Mouse (Mus musculus) forebrain, embryonic 14.5 days (tissue): Measurements from ENCODE around the gene Ccp110. TPM values are rescaled to one million over a fixed set of nuclear protein-coding genes. Genes with fewer than 3 reads are reported as not detected.
A peak's percentile ranks its signal among the peaks of the same experiment; 100 is the strongest.

Source experiments
- ATAC-seq: fragments of 200-750 bp; cut with Nextera tagmentation; 2 replicates; pipeline ENCODE4 v1.8.0; 2017; ENCODE audit warnings: mild to moderate bottlenecking, moderate library complexity
- DNase-seq: peaks from one replicate; pipeline ENCODE4 v3.0.0-alpha.2; 2015; ENCODE audit warnings: low spot score
- H3K27ac ChIP-seq: fragments of 300-500 bp; sonication (generic); 2 replicates; pipeline ENCODE4 v1.5.1; 2014; ENCODE audit warnings: low read depth, mild to moderate bottlenecking, control low read depth, low read length, moderate library complexity
- H3K27me3 ChIP-seq: fragments of 300-500 bp; sonication (generic); replicated peaks from 2 replicates; pipeline ENCODE4 v1.6.1; 2014; ENCODE audit warnings: low read length, control low read depth, mixed read lengths; ENCODE audit not compliant: control insufficient read depth, insufficient read depth
- H3K36me3 ChIP-seq: fragments of 300-500 bp; sonication (generic); 2 replicates; pipeline ENCODE4 v1.6.1; 2014; ENCODE audit warnings: low read length, control low read depth; ENCODE audit not compliant: control insufficient read depth, insufficient read depth
- H3K4me1 ChIP-seq: fragments of 300-500 bp; sonication (generic); 2 replicates; pipeline ENCODE4 v1.6.1; 2014; ENCODE audit warnings: antibody characterized with exemption, low read length, control low read depth; ENCODE audit not compliant: control insufficient read depth, insufficient read depth
- H3K4me2 ChIP-seq: fragments of 300-500 bp; sonication (generic); 2 replicates; pipeline ENCODE4 v1.6.1; 2014; ENCODE audit warnings: mild to moderate bottlenecking, control low read depth, low read length
- H3K4me3 ChIP-seq: fragments of 300-500 bp; sonication (generic); 2 replicates; pipeline ENCODE4 v1.5.1; 2014; ENCODE audit warnings: low read depth, low read length, control low read depth
- H3K9ac ChIP-seq: fragments of 300-500 bp; sonication (generic); 2 replicates; pipeline ENCODE4 v1.6.1; 2014; ENCODE audit warnings: mild to moderate bottlenecking, low read length, control low read depth, moderate library complexity
- H3K9me3 ChIP-seq: fragments of 300-500 bp; sonication (generic); replicated peaks from 2 replicates; pipeline ENCODE4 v1.6.1; 2016; ENCODE audit warnings: low read length, control low read depth, mixed read lengths; ENCODE audit not compliant: control insufficient read depth
- WGBS: fragments of 180-500 bp; shearing (Covaris S2); extraction: QIAGEN DNeasy Blood & Tissue Kit; methylation state at CpG from one replicate; pipeline ENCODE4 v1.1.7; 2014; 5-methylcytosine and 5-hydroxymethylcytosine counted together
- polyA plus RNA-seq: library from polyadenylated mRNA; unstranded; fragments of >200 nt; fragmentation: Nextera tagmentation; extraction: Ambion mirVana; gene quantifications from 2 replicates; pipeline ENCODE4 v1.2.1, GENCODE M21; 2014

Gene Ccp110
- polyA plus RNA-seq, 1 experiment from 2014 or later: 14.8 TPM

GRCm38 (mm10) chr7:118698882-118699281, 13.5 kb upstream of the Ccp110 start:
- ATAC-seq: no peak
- peaks cover 7% of the 10 kb centered on the region for H3K4me1 ChIP-seq
- H3K4me2 ChIP-seq: no peak overlapping the region
- WGBS: 90% methylated on average over 9 of the region's 9 CpGs
- no peak overlapping the region for H3K27ac ChIP-seq
- H3K9ac ChIP-seq: no peak overlapping the region
- DNase-seq: no peak
- H3K27me3 ChIP-seq: no peaks in the 10 kb centered on the region
- no peak overlapping the region for H3K4me3 ChIP-seq
- H3K36me3 ChIP-seq: peaks cover 56% of the 10 kb centered on the region
- no peaks in the 10 kb centered on the region for H3K9me3 ChIP-seq

- ATAC-seq: no peak
- 89% methylated on average over 15 of the region's 15 CpGs for WGBS
- Histone ChIP-seq H3K36me3 (peaks cover 16% of the 10 kb centered on the region), H3K4me3 (no peak overlapping the region), H3K27ac (no peak overlapping the region), H3K4me1 (peaks cover 21% of the 10 kb centered on the region), H3K9ac (no peak overlapping the region), H3K9me3 (no peaks in the 10 kb centered on the region), H3K27me3 (no peaks in the 10 kb centered on the region), H3K4me2 (no peak overlapping the region)
- DNase-seq: no peak
Observed at GRCm38 (mm10) chr7:118703144-118703561, 9.2 kb upstream of the Ccp110 start.

- Histone ChIP-seq H3K27me3 (no peaks in the 10 kb centered on the region), H3K36me3 (peaks cover 9% of the 10 kb centered on the region; the same call in 1 of the 2 replicates), H3K4me2 (peak overlapping the region; percentile 60), H3K4me3 (peak overlapping the region; percentile 92), H3K9me3 (no peaks in the 10 kb centered on the region), H3K9ac (peak overlapping the region; percentile 93; the same call in 1 of the 2 replicates), H3K4me1 (peaks cover 21% of the 10 kb centered on the region), H3K27ac (no peak overlapping the region)
- DNase-seq: peak; percentile 17
- no peak for ATAC-seq
- 82% methylated on average over 9 of the region's 9 CpGs for WGBS
Observed at GRCm38 (mm10) chr7:118704001-118704850, 8.1 kb upstream of the Ccp110 start.

- under 1% methylated on average over 64 of the region's 66 CpGs for WGBS
- H3K9ac ChIP-seq: peak within 1 kb of the TSS; percentile 93
- peaks cover 21% of the 10 kb centered on the region for H3K4me1 ChIP-seq
- H3K36me3 ChIP-seq: peaks cover 9% of the 10 kb centered on the region; the same call in 1 of the 2 replicates
- ATAC-seq: peak; percentile 97
- no peaks in the 10 kb centered on the region for H3K9me3 ChIP-seq
- peak; percentile 93 for DNase-seq
- peak within 1 kb of the TSS; percentile 94 for H3K27ac ChIP-seq
- peak within 1 kb of the TSS; percentile 92 for H3K4me3 ChIP-seq
- peak within 1 kb of the TSS; percentile 60 for H3K4me2 ChIP-seq
- no peaks in the 10 kb centered on the region for H3K27me3 ChIP-seq
Observed at GRCm38 (mm10) chr7:118705101-118705961, 7.0 kb upstream of the Ccp110 start, which contains the start of gene Gde1. Gene Gde1 (minus strand): TSS chr7:118705778.

- Histone ChIP-seq H3K27ac (no peak overlapping the region; the same call in 1 of the 2 replicates), H3K4me1 (peaks cover 21% of the 10 kb centered on the region)
- no peak for ATAC-seq
Observed at GRCm38 (mm10) chr7:118706051-118706450, 6.3 kb upstream of the Ccp110 start.

GRCm38 (mm10) chr7:118706488-118706887, 5.9 kb upstream of the Ccp110 start:
- ATAC-seq (no peak), DNase-seq (no peak)
- H3K9me3 ChIP-seq: no peaks in the 10 kb centered on the region
- no peak overlapping the region for H3K9ac ChIP-seq
- no peak overlapping the region for H3K4me3 ChIP-seq
- WGBS: 94% methylated on average over 5 of the region's 5 CpGs
- no peak overlapping the region for H3K27ac ChIP-seq
- H3K4me2 ChIP-seq: no peak overlapping the region
- H3K27me3 ChIP-seq: no peaks in the 10 kb centered on the region
- H3K4me1 ChIP-seq: peaks cover 21% of the 10 kb centered on the region
- H3K36me3 ChIP-seq: peaks cover 9% of the 10 kb centered on the region; the same call in 1 of the 2 replicates

More at GRCm38 (mm10) chr7:118706051-118706450, 6.3 kb upstream of the Ccp110 start:
- WGBS: 30% methylated on average over 6 of the region's 6 CpGs
- no peaks in the 10 kb centered on the region for H3K27me3 ChIP-seq
- 0 out of 2 replicates have a peak overlapping the region, but pooled peaks have one; percentile 93 for H3K9ac ChIP-seq
- H3K9me3 ChIP-seq: no peaks in the 10 kb centered on the region
- no peak for DNase-seq
- peak overlapping the region; percentile 60 for H3K4me2 ChIP-seq
- peaks cover 9% of the 10 kb centered on the region; the same call in 1 of the 2 replicates for H3K36me3 ChIP-seq
- peak overlapping the region; percentile 92 for H3K4me3 ChIP-seq

GRCm38 (mm10) chr7:118707216-118707615, 5.1 kb upstream of the Ccp110 start:
- WGBS: 81% methylated on average over 2 of the region's 2 CpGs
- no peak for DNase-seq
- peaks cover 21% of the 10 kb centered on the region for H3K4me1 ChIP-seq

GRCm38 (mm10) chr7:118708002-118708401, 4.3 kb upstream of the Ccp110 start:
- H3K27me3 ChIP-seq: no peaks in the 10 kb centered on the region
- H3K9ac ChIP-seq: no peak overlapping the region
- ATAC-seq (no peak), DNase-seq (no peak)
- no peak overlapping the region for H3K4me2 ChIP-seq
- H3K36me3 ChIP-seq: no peaks in the 10 kb centered on the region
- peaks cover 21% of the 10 kb centered on the region for H3K4me1 ChIP-seq
- no peaks in the 10 kb centered on the region for H3K9me3 ChIP-seq
- no peak overlapping the region for H3K27ac ChIP-seq
- no peak overlapping the region for H3K4me3 ChIP-seq
- WGBS: 75% methylated on average over 4 of the region's 4 CpGs

More at GRCm38 (mm10) chr7:118707216-118707615, 5.1 kb upstream of the Ccp110 start:
- H3K9me3 ChIP-seq: no peaks in the 10 kb centered on the region
- no peak overlapping the region for H3K4me2 ChIP-seq
- no peak overlapping the region for H3K4me3 ChIP-seq
- no peak for ATAC-seq
- no peak overlapping the region for H3K27ac ChIP-seq
- H3K27me3 ChIP-seq: no peaks in the 10 kb centered on the region
- no peak overlapping the region for H3K9ac ChIP-seq
- peaks cover 2% of the 10 kb centered on the region; the same call in 1 of the 2 replicates for H3K36me3 ChIP-seq
